Mouse (Mus musculus) heart, embryonic 16.5 days (tissue): ENCODE measurements around the gene Ndufaf2. TPM values are rescaled to one million over a fixed set of nuclear protein-coding genes. Genes with fewer than 3 reads are reported as not detected.

Experiments used
- ATAC-seq: fragments of 200-750 bp; cut with Nextera tagmentation; replicated peaks from 2 replicates; pipeline ENCODE4 v1.8.0; 2017; ENCODE audit warnings: moderate number of reproducible peaks; ENCODE audit not compliant: insufficient read depth, low FRiP score; ENCODE audit errors: extremely low read depth
- H3K27ac ChIP-seq: fragments of 300-500 bp; sonication (generic); 2 replicates; pipeline ENCODE4 v1.5.1; 2014; ENCODE audit warnings: mild to moderate bottlenecking, low read length, control low read depth, moderate library complexity
- H3K27me3 ChIP-seq: fragments of 300-500 bp; sonication (generic); 2 replicates; pipeline ENCODE4 v1.6.1; 2014; ENCODE audit warnings: low read length, mixed read lengths; ENCODE audit not compliant: control insufficient read depth, insufficient read depth
- H3K36me3 ChIP-seq: fragments of 300-500 bp; sonication (generic); 2 replicates; pipeline ENCODE4 v1.6.1; 2014; ENCODE audit not compliant: control insufficient read depth, insufficient read depth
- H3K4me1 ChIP-seq: fragments of 300-500 bp; sonication (generic); 2 replicates; pipeline ENCODE4 v1.6.1; 2014; ENCODE audit warnings: low read length, mixed read lengths; ENCODE audit not compliant: control insufficient read depth, insufficient read depth
- H3K4me2 ChIP-seq: fragments of 300-500 bp; sonication (generic); 2 replicates; pipeline ENCODE4 v1.6.1; 2014; ENCODE audit warnings: low read depth, mild to moderate bottlenecking, control low read depth, low read length
- H3K4me3 ChIP-seq: fragments of 300-500 bp; sonication (generic); 2 replicates; pipeline ENCODE4 v1.5.1; 2014; ENCODE audit warnings: mild to moderate bottlenecking, control low read depth, low read length
- H3K9ac ChIP-seq: fragments of 300-500 bp; sonication (generic); 2 replicates; pipeline ENCODE4 v1.6.1; 2014; ENCODE audit warnings: low read length, control low read depth
- H3K9me3 ChIP-seq: fragments of 300-500 bp; sonication (generic); replicated peaks from 2 replicates; pipeline ENCODE4 v1.6.1; 2016; ENCODE audit warnings: low read length; ENCODE audit not compliant: control insufficient read depth
- WGBS: fragments of 180-500 bp; shearing (Covaris S2); extraction: QIAGEN DNeasy Blood & Tissue Kit; methylation state at CpG from one replicate; pipeline ENCODE4 v1.1.7; 2014; 5-methylcytosine and 5-hydroxymethylcytosine counted together
- polyA plus RNA-seq: library from polyadenylated mRNA; unstranded; fragments of >200 nt; fragmentation: Nextera tagmentation; extraction: Ambion mirVana; gene quantifications from 2 replicates; pipeline ENCODE4 v1.2.1, GENCODE M21; 2015

Ndufaf2 gene
- polyA plus RNA-seq, 1 experiment from 2014 or later, result 58.2 TPM

DNA sequence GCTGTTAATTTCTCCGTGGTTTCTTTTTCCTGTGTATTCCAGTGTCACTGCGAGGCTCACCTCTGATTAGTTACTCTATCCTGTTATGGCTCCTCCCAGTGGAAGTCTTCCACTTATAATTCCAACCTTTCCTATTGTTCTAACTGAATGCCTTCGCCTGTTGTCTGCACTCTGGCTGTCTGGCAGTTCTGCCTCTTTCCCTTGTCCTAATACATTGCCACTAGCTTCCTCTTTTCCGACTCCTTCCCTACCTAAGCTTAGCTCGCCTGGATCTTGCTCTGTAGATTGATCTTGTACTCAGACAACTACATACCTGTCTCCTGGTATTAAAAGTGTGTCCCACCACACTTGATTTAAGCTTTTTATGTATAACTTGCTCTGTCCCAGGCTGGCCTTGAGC, 22.4 kb upstream of the Ndufaf2 start:
- 46% methylated on average over 5 of the region's 5 CpGs for WGBS
- peaks cover 28% of the 10 kb centered on the region for H3K36me3 ChIP-seq

GRCm38 (mm10) chr13:108179618-108180017, 21.2 kb upstream of the Ndufaf2 start:
- no peaks in the 10 kb centered on the region for H3K9me3 ChIP-seq
- ATAC-seq, result no peak
- H3K4me3 ChIP-seq, result no peak overlapping the region
- 75% methylated on average over 8 of the region's 8 CpGs for WGBS
- no peaks in the 10 kb centered on the region for H3K27me3 ChIP-seq
- H3K27ac ChIP-seq, result no peak overlapping the region
- no peak overlapping the region for H3K9ac ChIP-seq
- H3K4me1 ChIP-seq, result no peaks in the 10 kb centered on the region
- no peak overlapping the region for H3K4me2 ChIP-seq
- H3K36me3 ChIP-seq, result peaks cover 22% of the 10 kb centered on the region

More for the DNA sequence above, 22.4 kb upstream of the Ndufaf2 start:
- Histone ChIP-seq H3K4me3 (no peak overlapping the region), H3K4me1 (no peaks in the 10 kb centered on the region), H3K27ac (no peak overlapping the region), H3K27me3 (no peaks in the 10 kb centered on the region), H3K4me2 (no peak overlapping the region), H3K9ac (no peak overlapping the region), H3K9me3 (no peaks in the 10 kb centered on the region)
- no peak for ATAC-seq

GRCm38 (mm10) chr13:108170511-108170910, 12.1 kb upstream of the Ndufaf2 start:
- Histone ChIP-seq H3K4me2 (no peak overlapping the region), H3K27me3 (no peaks in the 10 kb centered on the region), H3K27ac (no peak overlapping the region), H3K4me3 (no peak overlapping the region), H3K4me1 (no peaks in the 10 kb centered on the region), H3K9me3 (no peaks in the 10 kb centered on the region), H3K9ac (no peak overlapping the region), H3K36me3 (peaks cover 20% of the 10 kb centered on the region)
- no peak for ATAC-seq
- 70% methylated on average over 8 of the region's 8 CpGs for WGBS

GRCm38 (mm10) chr13:108170002-108170401, 11.6 kb upstream of the Ndufaf2 start:
- Histone ChIP-seq H3K9ac (no peak overlapping the region), H3K27me3 (no peaks in the 10 kb centered on the region), H3K4me2 (no peak overlapping the region), H3K36me3 (peaks cover 18% of the 10 kb centered on the region), H3K4me3 (no peak overlapping the region), H3K4me1 (no peaks in the 10 kb centered on the region), H3K27ac (no peak overlapping the region), H3K9me3 (no peaks in the 10 kb centered on the region)
- ATAC-seq, result no peak
- WGBS, result 81% methylated on average over 1 of the region's 1 CpGs

- H3K27me3 ChIP-seq, result no peaks in the 10 kb centered on the region
- ATAC-seq, result no peak
- no peak overlapping the region for H3K9ac ChIP-seq
- H3K36me3 ChIP-seq, result peaks cover 4% of the 10 kb centered on the region; the same call in 1 of the 2 replicates
- no peaks in the 10 kb centered on the region for H3K9me3 ChIP-seq
- 89% methylated on average over 3 of the region's 3 CpGs for whole genome bisulfite sequencing
- H3K4me3 ChIP-seq, result no peak overlapping the region
- no peak overlapping the region for H3K27ac ChIP-seq
- no peak overlapping the region for H3K4me2 ChIP-seq
- peaks cover 3% of the 10 kb centered on the region; the same call in 1 of the 2 replicates for H3K4me1 ChIP-seq
These were observed 6.2 kb upstream of the Ndufaf2 start for GRCm38 (mm10) chr13:108164621-108165020.

DNA sequence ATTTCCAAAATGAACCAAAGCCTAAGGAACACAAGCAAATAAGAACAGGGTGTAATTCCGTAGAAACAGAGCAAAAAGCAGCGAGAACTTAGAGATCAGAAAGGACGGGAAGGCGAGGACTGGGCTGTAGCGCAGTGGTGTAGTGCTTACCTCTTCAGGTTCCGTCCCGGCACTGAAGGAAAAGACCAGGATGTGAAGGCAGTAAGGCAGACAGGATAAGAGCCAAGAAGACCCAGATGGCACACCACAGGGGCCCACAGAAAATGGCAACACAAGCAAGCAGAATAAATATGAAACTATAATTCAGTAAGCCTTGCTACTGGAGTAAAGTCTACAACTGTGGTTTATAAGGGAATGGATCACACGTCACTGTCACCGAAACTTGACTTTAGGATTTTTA, 5.5 kb upstream of the Ndufaf2 start:
- no peak overlapping the region for H3K4me3 ChIP-seq
- no peak overlapping the region for H3K4me2 ChIP-seq
- no peak overlapping the region for H3K27ac ChIP-seq
- ATAC-seq, result no peak
- no peaks in the 10 kb centered on the region for H3K27me3 ChIP-seq
- H3K9me3 ChIP-seq, result no peaks in the 10 kb centered on the region
- H3K36me3 ChIP-seq, result no peaks in the 10 kb centered on the region
- H3K4me1 ChIP-seq, result peaks cover 8% of the 10 kb centered on the region
- 96% methylated on average over 9 of the region's 9 CpGs for WGBS
- H3K9ac ChIP-seq, result no peak overlapping the region

DNA sequence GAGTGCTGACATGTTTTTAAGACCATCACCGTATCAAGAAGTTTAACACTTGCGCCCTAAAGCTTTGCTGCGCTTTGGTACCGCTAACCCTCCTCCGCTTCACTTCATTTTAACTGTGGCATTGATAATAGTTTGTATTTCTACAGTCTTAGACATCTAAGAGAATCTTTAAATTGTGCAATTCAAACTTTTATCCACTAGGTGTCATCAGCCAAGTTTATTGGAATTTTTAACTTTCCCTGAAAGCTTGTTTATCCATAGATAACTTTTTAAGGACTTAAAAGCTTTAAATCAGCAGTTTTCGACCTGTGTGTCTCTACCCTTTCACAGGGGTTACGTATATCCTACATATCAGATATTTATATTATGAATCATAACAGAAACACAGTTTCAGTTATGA, 1.5 kb upstream of the Ndufaf2 start:
- H3K4me3 ChIP-seq, result no peak overlapping the region
- 55% methylated on average over 7 of the region's 7 CpGs for WGBS
- peaks cover 11% of the 10 kb centered on the region for H3K4me1 ChIP-seq
- no peaks in the 10 kb centered on the region for H3K27me3 ChIP-seq
- ATAC-seq, result no peak
- H3K27ac ChIP-seq, result no peak overlapping the region
- H3K36me3 ChIP-seq, result no peaks in the 10 kb centered on the region
- no peak overlapping the region for H3K4me2 ChIP-seq
- no peaks in the 10 kb centered on the region for H3K9me3 ChIP-seq
- H3K9ac ChIP-seq, result no peak overlapping the region

GRCm38 (mm10) chr13:108159241-108159575, 785 bp upstream of the Ndufaf2 start:
- H3K9me3 ChIP-seq, result no peaks in the 10 kb centered on the region
- H3K4me2 ChIP-seq, result peak overlapping the region; percentile 71
- H3K27ac ChIP-seq, result no peak overlapping the region
- H3K4me1 ChIP-seq, result peaks cover 11% of the 10 kb centered on the region
- peak overlapping the region; percentile 97 for H3K4me3 ChIP-seq
- 6% methylated on average over 8 of the region's 8 CpGs for WGBS
- no peak for ATAC-seq
- peak overlapping the region; percentile 82 for H3K9ac ChIP-seq
- no peaks in the 10 kb centered on the region for H3K36me3 ChIP-seq
- no peaks in the 10 kb centered on the region for H3K27me3 ChIP-seq

DNA sequence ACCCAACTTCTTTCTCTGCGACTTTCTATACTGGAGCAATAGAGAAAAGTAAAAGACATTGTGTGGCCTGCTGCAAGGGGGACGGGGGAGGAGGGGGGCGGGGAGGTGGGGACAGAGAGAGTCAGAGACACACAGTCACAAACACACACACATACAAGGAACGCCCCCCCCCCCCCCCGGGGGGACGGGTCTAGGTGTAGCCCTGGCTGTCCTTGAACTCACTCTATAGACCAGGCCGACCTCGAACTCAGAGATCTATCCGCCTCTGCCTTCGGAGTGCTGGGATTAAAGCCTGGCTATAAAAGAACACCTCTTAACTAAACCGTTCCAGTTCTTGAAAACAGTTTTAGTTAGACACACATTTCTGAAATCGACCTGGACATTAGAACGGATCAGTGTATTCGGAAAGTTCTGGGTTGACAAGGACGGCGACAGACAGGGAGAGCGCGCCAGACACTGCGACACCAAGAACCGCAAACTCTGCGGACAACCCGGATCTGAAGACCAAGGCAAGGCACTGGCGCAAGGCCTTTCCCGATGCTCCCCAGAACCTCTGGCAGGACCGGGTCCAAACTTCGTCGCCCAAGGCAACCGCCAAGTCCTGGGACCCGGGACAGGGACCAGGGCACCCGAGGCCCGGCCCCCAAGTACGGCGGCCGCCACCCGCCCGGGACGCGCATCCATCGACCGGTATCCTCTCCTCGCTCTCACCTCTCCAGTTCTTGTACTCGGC, 525 bp downstream of the Ndufaf2 start:
- Histone ChIP-seq H3K9me3 (no peaks in the 10 kb centered on the region), H3K9ac (peak overlapping the region; percentile 82), H3K36me3 (no peaks in the 10 kb centered on the region), H3K27ac (no peak overlapping the region; the same call in 1 of the 2 replicates), H3K4me3 (peak overlapping the region; percentile 97), H3K4me1 (peaks cover 11% of the 10 kb centered on the region), H3K4me2 (peak overlapping the region; percentile 85), H3K27me3 (no peaks in the 10 kb centered on the region)
- WGBS, result 3% methylated on average over 41 of the region's 42 CpGs
- peak; percentile 56 for ATAC-seq
